Mouse (Mus musculus): ENCODE data around the gene Gpx6. TPM values are rescaled to one million over a fixed set of nuclear protein-coding genes. Genes with fewer than 3 reads are reported as not detected.
A peak's percentile ranks its signal among the peaks of the same experiment; 100 is the strongest.

Gpx6 gene
- total RNA-seq (2022) = not detected

- no peak for DNase-seq (ENCODE audit: low spot score in 2 of 2)
These were observed at the start of gene Gpx6 for GRCm38 (mm10) chr13:21311926-21312325. TSS of gene Gpx6 (plus strand) at chr13:21312125.

DNA sequence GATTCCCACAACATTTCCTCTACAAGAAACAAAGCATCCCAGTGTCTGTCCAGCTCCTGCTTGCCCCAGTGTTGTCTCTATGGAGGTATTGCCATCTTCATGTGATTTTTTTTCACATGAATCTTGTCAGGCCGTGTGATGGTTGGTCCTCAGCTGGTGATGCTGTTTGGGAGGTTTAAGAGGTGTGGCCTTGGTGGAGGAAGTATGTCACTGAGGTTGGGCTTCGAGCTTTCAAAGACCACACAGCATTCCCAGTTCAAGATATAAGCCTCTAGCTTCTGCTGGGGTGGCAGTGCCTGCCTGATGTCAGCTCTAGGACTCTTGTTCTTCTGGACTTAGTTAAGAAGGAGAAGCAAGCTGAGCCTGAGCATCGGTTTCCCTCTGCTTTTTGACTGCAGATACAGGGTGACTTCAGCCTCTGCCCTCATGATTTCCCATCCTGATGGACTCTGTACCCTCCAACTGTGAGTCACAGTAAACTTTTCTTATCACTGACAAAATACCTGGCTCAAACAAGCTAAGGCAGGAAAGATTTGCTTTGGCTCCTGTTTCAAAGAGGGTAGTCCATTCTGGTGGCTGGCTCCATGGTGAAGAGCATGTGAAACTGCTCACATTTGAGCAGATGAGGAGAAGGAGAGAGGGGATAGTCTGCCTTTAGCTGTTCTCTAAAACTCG, 49.0 kb upstream of the Gpx6 start:
- no peak for DNase-seq (ENCODE audit: low spot score in 2 of 2)

GRCm38 (mm10) chr13:21263910-21264309, 48.0 kb upstream of the Gpx6 start:
- DNase-seq (ENCODE audit: low spot score in 2 of 2) = no peak

GRCm38 (mm10) chr13:21264366-21264765, 47.6 kb upstream of the Gpx6 start:
- DNase-seq (ENCODE audit: low spot score in 2 of 2) = no peak

- DNase-seq (ENCODE audit: low spot score in 2 of 2) = no peak
These were observed 46.2 kb upstream of the Gpx6 start for GRCm38 (mm10) chr13:21265736-21266135.

DNA sequence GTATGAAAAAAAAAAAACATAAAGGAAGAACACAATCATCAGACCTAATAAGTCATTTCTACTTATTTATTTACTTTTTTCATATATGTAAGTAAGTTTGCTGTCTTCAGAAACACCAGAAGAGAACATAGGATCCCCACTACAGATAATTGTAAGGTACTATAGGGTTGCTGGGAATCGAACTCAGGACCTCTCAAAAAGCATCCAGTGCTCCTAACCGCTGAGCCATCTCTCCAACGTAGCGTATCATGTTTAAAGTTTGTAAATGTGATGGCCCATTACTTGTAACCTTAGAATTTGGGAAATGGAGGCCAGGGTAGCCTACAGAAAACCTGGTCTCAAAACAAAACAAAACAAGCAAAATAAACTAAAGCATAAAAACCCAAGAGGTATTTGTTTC, 44.4 kb upstream of the Gpx6 start:
- DNase-seq (ENCODE audit: low spot score in 2 of 2) = no peak

DNA sequence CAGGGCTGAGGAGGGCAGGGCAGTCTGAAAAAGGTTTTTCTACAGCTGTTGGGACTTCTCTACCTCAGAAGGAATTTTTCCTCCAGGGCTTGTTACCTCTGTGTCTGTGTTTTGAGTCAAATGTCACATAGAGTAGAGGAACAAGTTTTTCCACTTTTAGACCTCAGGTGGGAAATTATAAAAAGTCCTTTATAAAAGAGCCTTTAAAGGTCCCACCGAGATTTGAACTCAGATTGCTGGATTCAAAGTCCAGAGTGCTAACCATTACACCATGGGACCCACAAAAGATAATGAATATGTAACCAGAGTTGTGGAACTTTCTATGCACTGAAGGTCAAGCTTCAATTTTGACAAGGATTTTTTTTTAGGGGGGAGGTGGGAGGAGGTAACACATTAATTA, 43.7 kb upstream of the Gpx6 start:
- no peak for DNase-seq (ENCODE audit: low spot score in 2 of 2)

GRCm38 (mm10) chr13:21275021-21275814, 36.7 kb upstream of the Gpx6 start:
- no peak for DNase-seq (ENCODE audit: low spot score in 2 of 2)

- DNase-seq (ENCODE audit: low spot score in 2 of 2) = peak; percentile 15 to 23
These were observed 35.9 kb upstream of the Gpx6 start for GRCm38 (mm10) chr13:21275815-21276550.

GRCm38 (mm10) chr13:21276551-21276950, 35.4 kb upstream of the Gpx6 start:
- no peak for DNase-seq (ENCODE audit: low spot score in 2 of 2)

GRCm38 (mm10) chr13:21279076-21279475, 32.8 kb upstream of the Gpx6 start:
- no peak for DNase-seq (ENCODE audit: low spot score in 2 of 2)

- peak; percentile 41 to 72 for DNase-seq (ENCODE audit: low spot score in 2 of 2)
These were observed 32.4 kb upstream of the Gpx6 start for GRCm38 (mm10) chr13:21279559-21279958.

GRCm38 (mm10) chr13:21292631-21293030, 19.3 kb upstream of the Gpx6 start, which contains the start of gene Gpx5:
TSS of gene Gpx5 (minus strand) at chr13:21292731.
- no peak for DNase-seq (ENCODE audit: low spot score in 2 of 2)

GRCm38 (mm10) chr13:21298557-21298956, 13.4 kb upstream of the Gpx6 start:
- no peak for DNase-seq (ENCODE audit: low spot score in 2 of 2)

DNA sequence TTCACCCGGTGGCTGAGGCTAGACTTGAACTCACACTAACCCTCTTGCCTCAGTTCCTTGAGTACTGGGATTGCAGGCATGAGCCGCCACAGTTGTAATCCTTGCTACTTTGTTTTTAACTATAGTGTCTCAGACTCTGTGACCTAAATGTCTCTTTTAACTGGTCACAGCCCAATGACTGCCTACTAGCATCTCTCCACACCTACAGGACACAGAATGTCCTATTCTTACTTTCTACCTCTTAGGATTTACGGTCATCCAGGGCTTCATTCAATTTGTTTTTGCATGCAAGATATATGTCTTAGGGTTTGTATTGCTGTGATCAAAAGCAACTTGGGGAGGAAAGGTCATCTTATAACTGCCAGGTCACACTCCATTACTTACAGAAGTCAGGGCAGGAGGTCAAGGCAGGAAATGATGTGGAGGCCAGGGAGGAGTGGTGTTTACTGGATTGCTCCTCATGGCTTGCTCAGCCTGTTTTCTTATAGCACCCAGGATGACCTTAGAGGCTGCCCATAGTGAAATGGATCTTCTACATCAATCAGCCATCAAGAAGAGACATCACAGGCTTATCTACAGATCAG, 7.3 kb upstream of the Gpx6 start:
- no peak for DNase-seq (ENCODE audit: low spot score in 2 of 2)

- DNase-seq (ENCODE audit: low spot score in 2 of 2) = no peak
These were observed 2.1 kb upstream of the Gpx6 start for GRCm38 (mm10) chr13:21309788-21310187.

- no peak for DNase-seq (ENCODE audit: low spot score in 2 of 2)
These were observed 929 bp downstream of the Gpx6 start for GRCm38 (mm10) chr13:21312854-21313253.

DNA sequence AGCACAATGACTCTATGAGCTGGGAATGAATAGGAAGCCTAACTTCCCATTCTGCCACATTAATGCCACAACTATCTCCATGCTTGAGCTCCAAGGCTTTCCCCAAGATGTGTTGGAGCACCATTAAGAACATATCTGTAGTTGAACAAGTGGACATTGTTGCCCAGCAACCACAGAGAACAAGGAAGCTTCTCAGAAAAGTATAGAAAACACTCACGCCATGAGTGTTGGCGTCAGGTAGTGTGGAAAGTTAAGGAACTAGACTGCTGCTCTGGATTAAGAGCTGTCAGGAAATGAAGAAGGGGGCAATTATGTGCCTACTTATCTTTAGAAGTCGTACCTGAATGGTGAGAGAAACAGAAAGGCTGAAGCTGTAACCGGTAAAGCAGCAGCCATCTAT, 2.0 kb downstream of the Gpx6 start:
- no peak for DNase-seq (ENCODE audit: low spot score in 2 of 2)

- DNase-seq (ENCODE audit: low spot score in 2 of 2) = no peak
These were observed 8.3 kb downstream of the Gpx6 start for GRCm38 (mm10) chr13:21320262-21320661.

GRCm38 (mm10) chr13:21321890-21322494, 10.1 kb downstream of the Gpx6 start:
- no peak for DNase-seq (ENCODE audit: low spot score in 2 of 2)

Data from gastrocnemius, adult 8-10 months (tissue).